Mouse (Mus musculus): ENCODE results near the gene Arih2.

Gene Arih2

GRCm38 (mm10) chr9:108578545-108579343 lies 70.4 kb downstream of the Arih2 start, which contains the start of gene Wdr6:
Gene Wdr6, minus strand, starts transcription at chr9:108578739.
- peak; percentile 96 for DNase-seq

GRCm38 (mm10) chr9:108577934-108578544 lies 71.1 kb downstream of the Arih2 start:
- peak; percentile 52 for DNase-seq

- DNase-seq: no peak
These were observed 72.2 kb downstream of the Arih2 start for GRCm38 (mm10) chr9:108577025-108577424.

GRCm38 (mm10) chr9:108575321-108576297 lies 73.6 kb downstream of the Arih2 start:
- no peak for DNase-seq

GRCm38 (mm10) chr9:108574921-108575320 lies 74.3 kb downstream of the Arih2 start:
- DNase-seq: no peak

GRCm38 (mm10) chr9:108573774-108574690 lies 75.2 kb downstream of the Arih2 start:
- DNase-seq: peak; percentile 72

- DNase-seq: no peak
These were observed 76.9 kb downstream of the Arih2 start for GRCm38 (mm10) chr9:108572321-108572720.

GRCm38 (mm10) chr9:108571401-108571973 lies 77.7 kb downstream of the Arih2 start:
- DNase-seq: no peak

- peak; percentile 85 for DNase-seq
These were observed 78.8 kb downstream of the Arih2 start for GRCm38 (mm10) chr9:108570207-108570896.

GRCm38 (mm10) chr9:108569381-108570206 lies 79.6 kb downstream of the Arih2 start, which contains the start of gene Dalrd3:
Gene Dalrd3, plus strand, starts transcription at chr9:108569886.
- peak; percentile 96 for DNase-seq

- no peak for DNase-seq
These were observed 80.7 kb downstream of the Arih2 start for GRCm38 (mm10) chr9:108568511-108568921.

GRCm38 (mm10) chr9:108567931-108568419 lies 81.2 kb downstream of the Arih2 start:
- DNase-seq: peak; percentile 29

- DNase-seq: peak; percentile 98
These were observed 82.1 kb downstream of the Arih2 start, which contains the start of gene Ndufaf3 for GRCm38 (mm10) chr9:108566815-108567776. Gene Ndufaf3, minus strand, starts transcription at chr9:108567434.

- no peak for DNase-seq
These were observed 83.0 kb downstream of the Arih2 start for GRCm38 (mm10) chr9:108565881-108566814.

- DNase-seq: no peak
These were observed 85.1 kb downstream of the Arih2 start for GRCm38 (mm10) chr9:108564131-108564530.

GRCm38 (mm10) chr9:108563671-108564070 lies 85.5 kb downstream of the Arih2 start:
- DNase-seq: no peak

GRCm38 (mm10) chr9:108560227-108560841 lies 88.9 kb downstream of the Arih2 start, which contains the start of gene Impdh2:
Gene Impdh2, plus strand, starts transcription at chr9:108560286.
- DNase-seq: peak; percentile 98

Measured in kidney, postnatal 14 days (tissue).